Mouse (Mus musculus) cerebellum, postnatal 36 days (tissue): ENCODE data around the gene Fndc3a.
A peak's percentile ranks its signal among the peaks of the same experiment; 100 is the strongest.

Source experiments
- DNase-seq, 2 experiments: peaks; one replicate each; pipeline ENCODE4 v3.0.0; 2021 to 2022; ENCODE audit warnings: mixed read lengths in 2 of 2

The Fndc3a gene

GRCm38 (mm10) chr14:72709710-72710340 lies at the start of gene Fndc3a:
TSS of gene Fndc3a (minus strand) at chr14:72710003.
- peak; percentile 70 to 76 for DNase-seq

- DNase-seq, result no peak
Measured at GRCm38 (mm10) chr14:72752893-72753292, 43.1 kb upstream of the Fndc3a start.

- no peak for DNase-seq
Measured at GRCm38 (mm10) chr14:72750426-72751182, 40.8 kb upstream of the Fndc3a start.

- no peak for DNase-seq
Measured at GRCm38 (mm10) chr14:72748331-72748730, 38.5 kb upstream of the Fndc3a start.

GRCm38 (mm10) chr14:72741667-72742066 lies 31.9 kb upstream of the Fndc3a start:
- no peak for DNase-seq

GRCm38 (mm10) chr14:72740336-72740735 lies 30.5 kb upstream of the Fndc3a start:
- DNase-seq, result no peak

GRCm38 (mm10) chr14:72739484-72740208 lies 29.8 kb upstream of the Fndc3a start:
- DNase-seq, result no peak

- DNase-seq, result no peak
Measured at GRCm38 (mm10) chr14:72738776-72739175, 29.0 kb upstream of the Fndc3a start.

- no peak for DNase-seq
Measured at GRCm38 (mm10) chr14:72738217-72738616, 28.4 kb upstream of the Fndc3a start.

- no peak for DNase-seq
Measured at GRCm38 (mm10) chr14:72725865-72726264, 16.1 kb upstream of the Fndc3a start.

GRCm38 (mm10) chr14:72722274-72723053 lies 12.7 kb upstream of the Fndc3a start:
- no peak for DNase-seq

GRCm38 (mm10) chr14:72716175-72716574 lies 6.4 kb upstream of the Fndc3a start:
- DNase-seq, result no peak

GRCm38 (mm10) chr14:72711130-72711529 lies 1.3 kb upstream of the Fndc3a start:
- DNase-seq, result no peak

- DNase-seq, result peak in 1 of 2 experiments; percentile 21
Measured at GRCm38 (mm10) chr14:72710341-72711027, 681 bp upstream of the Fndc3a start.

- DNase-seq, result peak; percentile 32 to 44
Measured at GRCm38 (mm10) chr14:72709091-72709709, 603 bp downstream of the Fndc3a start.

GRCm38 (mm10) chr14:72708581-72708991 lies 1.2 kb downstream of the Fndc3a start:
- DNase-seq, result peak; percentile 3 to 31

- DNase-seq, result no peak
Measured at GRCm38 (mm10) chr14:72700056-72700455, 9.7 kb downstream of the Fndc3a start.

GRCm38 (mm10) chr14:72691406-72691805 lies 18.4 kb downstream of the Fndc3a start:
- DNase-seq, result no peak

GRCm38 (mm10) chr14:72689525-72689924 lies 20.3 kb downstream of the Fndc3a start:
- no peak for DNase-seq

- no peak for DNase-seq
Measured at GRCm38 (mm10) chr14:72684857-72685370, 24.9 kb downstream of the Fndc3a start.

- DNase-seq, result no peak
Measured at GRCm38 (mm10) chr14:72677247-72677646, 32.6 kb downstream of the Fndc3a start.
